Mouse (Mus musculus) natural killer cell, adult 2 months (primary cell): ENCODE measurements around the gene Sema6d.

ENCODE experiments used
- DNase-seq, 2 experiments: peaks; one replicate each; pipeline ENCODE4 v3.0.0; 2022; ENCODE audit warnings: low spot score in 2 of 2

Sema6d gene

DNA sequence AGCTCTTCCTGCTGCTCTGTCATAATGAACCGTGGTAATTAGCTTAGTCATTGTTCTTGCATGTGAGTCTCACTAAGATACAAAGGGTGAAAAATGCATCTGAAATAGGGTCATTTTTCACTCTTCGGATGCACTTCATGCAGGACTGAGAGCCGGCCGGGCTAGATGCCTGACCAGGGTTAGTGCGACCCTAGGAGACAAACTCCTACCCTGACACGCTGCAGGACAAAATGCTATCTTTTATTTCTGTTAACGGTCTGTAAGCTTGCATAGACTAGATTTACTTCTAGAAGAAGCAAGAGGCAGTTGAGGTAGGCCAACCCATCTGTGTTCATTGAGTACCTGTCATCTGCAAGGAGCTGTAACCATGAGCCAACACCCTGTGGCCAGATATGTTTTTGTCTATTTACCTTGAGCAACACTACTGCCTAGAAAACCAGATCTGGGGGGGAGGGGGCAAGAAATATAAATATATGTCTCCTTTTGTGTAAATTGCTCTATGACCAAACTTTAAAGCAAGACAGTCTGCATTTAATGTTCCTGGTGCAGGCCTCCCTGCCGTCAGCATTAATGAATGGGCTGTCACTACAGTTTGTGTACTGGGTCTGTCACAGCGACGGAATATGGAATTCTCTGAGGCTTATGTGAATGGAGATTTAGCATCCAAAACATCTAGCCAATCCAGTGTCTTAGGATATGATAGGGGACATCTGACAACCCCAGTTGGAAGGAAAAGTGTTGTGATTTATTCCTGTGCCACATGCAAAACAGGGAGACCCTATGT, 523.1 kb downstream of the Sema6d start:
- DNase-seq, result no peak

DNA sequence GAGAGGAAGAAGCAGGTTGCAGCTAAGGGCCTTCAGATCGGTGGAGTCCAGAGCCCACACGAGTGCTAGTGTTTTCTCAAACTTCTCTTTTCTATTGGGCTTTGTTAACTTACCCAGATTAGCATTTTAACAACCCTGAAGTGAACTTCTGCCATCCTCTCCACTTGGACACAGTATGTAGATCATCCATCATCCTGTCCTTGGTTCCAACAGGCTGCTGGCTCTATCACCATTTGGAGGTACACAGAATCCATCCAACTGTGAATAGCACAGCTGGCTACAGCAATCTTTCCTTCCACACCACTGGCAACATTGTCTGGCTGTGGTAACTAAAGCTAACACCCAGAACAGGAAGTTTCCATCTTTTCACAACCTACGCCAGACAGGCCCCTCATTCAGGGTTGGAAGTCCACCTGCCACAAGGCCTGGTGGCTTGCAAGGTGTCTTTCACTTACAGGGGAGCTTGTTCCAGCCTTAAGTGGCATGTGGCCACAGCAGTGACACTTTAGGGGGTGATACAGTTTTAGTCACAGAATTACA, 524.0 kb downstream of the Sema6d start:
- no peak for DNase-seq

DNA sequence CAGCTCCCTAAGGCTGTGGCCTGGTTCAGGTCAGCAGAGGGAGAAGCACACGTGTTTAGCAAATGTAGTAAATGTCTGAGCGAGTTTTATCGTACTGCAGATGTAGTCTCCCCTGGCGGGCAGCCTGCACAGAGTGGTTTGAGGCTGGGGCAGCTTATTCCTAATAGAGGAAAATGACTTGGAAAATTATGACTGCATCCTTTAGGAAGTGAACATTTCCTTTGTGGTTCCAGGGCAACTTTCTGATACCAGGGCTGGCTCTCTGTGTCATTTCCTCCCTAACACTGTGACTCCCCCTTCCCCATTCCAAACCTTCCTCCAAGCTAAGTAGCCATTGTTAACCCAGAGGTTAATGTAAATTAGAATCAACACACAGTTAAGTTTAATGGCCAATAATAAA, 527.0 kb downstream of the Sema6d start:
- DNase-seq, result no peak

GRCm38 (mm10) chr2:124617440-124617839, 527.7 kb downstream of the Sema6d start:
- DNase-seq, result no peak

- no peak for DNase-seq
Observed at GRCm38 (mm10) chr2:124618091-124618490, 528.3 kb downstream of the Sema6d start.

DNA sequence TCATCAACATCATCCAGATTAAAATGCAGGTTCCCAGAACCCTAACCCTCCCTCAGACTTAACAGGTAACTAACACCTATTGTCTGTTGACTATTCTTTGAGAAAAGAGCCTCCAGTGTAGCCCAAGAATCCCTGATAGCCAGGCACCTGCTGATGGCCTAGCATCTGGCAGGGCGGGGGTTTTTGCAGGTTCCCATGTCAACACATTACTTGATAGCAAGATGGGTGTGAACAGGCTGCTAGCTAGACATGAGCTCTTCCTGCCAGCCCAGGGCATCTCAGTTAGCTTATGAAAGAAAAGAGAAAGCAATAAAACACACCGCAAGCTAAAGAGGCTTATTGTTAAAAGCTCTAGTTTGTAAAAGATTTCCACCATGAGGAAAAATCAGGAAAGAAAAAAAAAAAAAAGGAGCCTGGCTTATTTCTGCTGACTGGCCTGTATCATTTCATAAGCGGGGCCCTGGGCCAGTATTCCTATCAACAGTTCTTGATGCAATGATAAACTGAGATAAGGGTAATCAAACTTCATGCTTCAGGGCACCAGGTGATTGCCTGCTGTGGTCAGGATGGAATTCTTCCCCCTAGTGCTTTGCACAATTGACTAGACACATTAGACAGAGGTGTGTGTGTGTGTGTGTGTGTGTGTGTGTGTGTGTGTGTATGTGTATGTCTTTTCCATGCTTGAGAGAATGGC, 528.9 kb downstream of the Sema6d start:
- DNase-seq, result no peak

- no peak for DNase-seq
Observed at GRCm38 (mm10) chr2:124620470-124620869, 530.7 kb downstream of the Sema6d start.

GRCm38 (mm10) chr2:124621972-124622621, 532.3 kb downstream of the Sema6d start:
- DNase-seq, result no peak

- no peak for DNase-seq
Observed at GRCm38 (mm10) chr2:124624247-124624929, 534.6 kb downstream of the Sema6d start.

GRCm38 (mm10) chr2:124626425-124626824, 536.7 kb downstream of the Sema6d start:
- DNase-seq, result no peak

GRCm38 (mm10) chr2:124627664-124628063, 537.9 kb downstream of the Sema6d start:
- DNase-seq, result no peak

DNA sequence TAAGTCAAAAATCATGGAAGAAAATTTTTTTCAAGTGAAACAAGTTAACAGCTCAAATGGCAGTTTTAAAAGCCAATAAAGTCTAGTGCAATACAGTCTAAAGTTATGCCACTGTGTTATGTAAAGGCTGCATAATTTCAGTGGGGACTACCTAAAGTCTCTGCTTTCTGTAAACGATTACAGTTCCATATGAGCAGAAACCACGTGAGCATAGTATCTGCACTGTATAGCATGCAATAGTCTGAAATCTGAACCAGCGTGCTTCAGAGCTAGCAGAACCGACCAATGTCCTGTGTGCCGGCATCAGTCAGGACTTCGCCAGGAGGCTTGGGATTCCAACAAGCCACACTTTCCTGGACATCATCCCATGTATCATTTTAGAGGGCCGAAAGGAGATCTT, 538.9 kb downstream of the Sema6d start:
- DNase-seq, result no peak

GRCm38 (mm10) chr2:124634400-124634998, 544.7 kb downstream of the Sema6d start:
- no peak for DNase-seq

DNA sequence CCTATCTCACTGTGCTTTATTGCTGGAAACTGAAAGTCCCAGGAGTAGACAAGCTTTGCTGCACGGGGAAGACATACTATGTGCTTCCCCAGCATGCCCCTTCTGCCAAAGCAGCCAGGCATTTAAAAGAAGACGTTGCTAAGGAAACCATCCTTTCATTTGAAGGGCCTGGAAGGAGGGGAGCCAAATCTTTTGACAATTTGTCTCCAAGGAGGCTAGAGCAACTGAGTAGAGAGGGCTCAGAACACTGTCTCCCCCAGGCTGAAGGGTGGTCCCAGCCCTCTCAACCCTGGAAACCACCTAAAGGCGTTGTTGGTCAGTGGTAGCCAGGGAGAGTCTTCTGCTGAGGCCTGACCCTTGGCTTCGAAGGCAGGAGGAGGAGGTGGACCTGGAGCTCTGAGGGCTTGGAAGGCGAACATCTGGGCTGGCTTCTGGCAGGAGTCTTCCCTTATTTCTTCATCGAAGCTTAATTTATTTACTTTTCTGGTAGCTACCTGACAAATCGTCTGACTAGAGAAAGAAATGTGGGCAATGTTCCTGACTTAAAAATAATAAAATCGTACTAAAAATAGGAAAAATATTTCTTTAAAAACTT, 545.6 kb downstream of the Sema6d start:
- DNase-seq, result no peak

DNA sequence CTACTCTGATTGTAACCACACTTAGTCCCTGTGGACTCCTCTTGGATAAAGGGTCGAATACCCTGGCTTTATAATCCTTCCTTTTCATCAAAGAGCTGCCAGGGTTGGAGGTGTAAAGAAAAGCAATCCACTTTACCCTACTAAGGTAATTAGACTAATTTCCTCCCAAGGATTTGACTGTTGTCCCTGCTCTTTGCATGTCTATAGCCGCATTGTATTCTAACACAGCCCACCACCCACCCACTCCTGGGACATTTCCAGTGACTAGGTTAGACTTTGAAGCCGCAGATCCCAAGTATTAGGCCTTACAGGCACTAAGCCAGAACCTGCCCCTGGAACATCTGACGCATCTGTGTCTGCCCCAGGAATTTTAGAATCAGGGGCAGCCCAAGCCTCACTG, 547.3 kb downstream of the Sema6d start:
- DNase-seq, result no peak

DNA sequence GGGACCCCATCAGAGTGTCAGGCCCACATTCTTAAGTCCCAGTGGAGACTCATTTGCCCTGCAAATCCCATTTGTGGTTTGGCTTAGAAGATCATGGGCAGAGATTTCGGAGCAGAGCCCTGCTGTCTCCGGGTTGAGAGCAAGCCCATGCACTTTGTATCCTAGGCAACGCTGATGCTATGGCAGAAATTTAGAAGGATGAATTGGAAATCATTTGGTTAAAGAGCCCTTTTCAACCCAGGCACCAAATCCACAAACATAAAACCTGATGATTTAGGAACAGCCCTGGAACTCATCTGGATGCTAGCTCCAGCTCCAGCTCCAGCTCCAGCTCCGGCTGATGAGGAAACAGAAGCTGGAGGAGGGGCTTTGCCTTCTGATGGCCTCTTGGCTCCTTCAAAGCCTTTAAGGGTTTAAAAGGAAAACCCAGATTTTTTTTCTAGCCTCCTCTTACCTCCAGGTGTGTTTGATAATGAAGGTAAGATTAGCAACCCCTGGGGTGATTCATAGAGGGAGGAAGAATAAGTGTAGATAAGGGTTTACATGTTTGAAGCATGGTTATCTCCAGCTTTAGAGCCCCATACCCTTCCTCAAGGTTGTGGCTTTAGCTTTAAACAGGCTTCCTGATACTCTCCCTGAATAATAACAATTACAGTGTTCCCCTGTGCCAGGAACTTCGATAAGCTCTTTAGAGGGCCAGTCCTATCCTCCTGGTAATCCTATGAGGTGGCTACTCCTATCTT, 549.6 kb downstream of the Sema6d start:
- no peak for DNase-seq

DNA sequence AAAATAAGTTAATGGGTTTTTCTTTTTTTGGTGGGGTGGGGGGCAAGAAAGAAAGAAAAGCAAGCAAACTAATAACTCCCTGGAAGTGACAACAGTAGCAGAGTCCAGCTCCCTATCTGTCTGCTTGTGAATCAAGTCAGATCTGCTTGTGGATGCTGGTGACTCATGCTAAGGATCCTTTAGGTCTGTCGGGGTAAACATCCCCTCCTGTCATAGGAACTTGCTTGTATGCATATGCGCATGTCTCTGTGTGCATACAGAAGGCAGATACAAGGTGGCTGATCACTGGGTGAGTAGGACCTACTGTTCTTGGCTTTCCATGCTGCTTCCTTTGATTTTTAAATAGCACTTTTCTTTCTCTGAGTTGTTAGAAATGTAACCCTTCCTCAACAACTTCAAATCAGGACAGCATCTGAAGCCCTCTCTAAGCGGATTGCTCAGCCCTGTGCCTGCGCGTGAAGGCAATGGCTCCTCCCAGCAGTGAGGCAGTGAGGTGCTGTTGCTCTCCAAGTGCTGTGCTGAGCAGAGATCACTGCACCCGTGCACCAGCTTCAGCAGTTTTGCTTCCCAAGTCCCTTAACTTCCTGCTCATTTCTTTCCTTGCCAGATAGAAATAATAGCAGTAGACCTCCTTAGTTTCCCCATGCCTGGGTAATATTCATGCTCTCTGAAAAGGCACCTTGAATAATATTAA, 550.9 kb downstream of the Sema6d start:
- no peak for DNase-seq

- no peak for DNase-seq
Observed at GRCm38 (mm10) chr2:124641194-124641558, 551.4 kb downstream of the Sema6d start.

DNA sequence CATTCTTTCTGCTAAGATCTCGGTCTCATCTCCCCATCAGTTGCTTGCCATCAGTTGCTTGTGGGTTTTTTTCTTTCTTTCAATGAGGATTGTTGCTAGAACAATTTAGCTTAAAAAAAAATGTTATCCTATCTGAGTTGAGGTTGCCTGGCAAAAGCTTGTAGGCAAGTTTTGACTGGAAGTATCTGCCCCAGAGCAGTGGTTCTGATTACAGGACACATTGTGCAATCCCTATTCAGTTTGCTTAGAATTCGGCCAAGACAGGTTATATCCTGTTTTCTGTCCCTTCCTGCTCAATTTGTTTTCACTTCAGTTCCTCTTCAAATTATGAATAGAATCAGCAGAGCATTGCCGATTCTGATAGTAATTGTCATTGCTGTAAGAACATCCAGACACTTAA, 552.4 kb downstream of the Sema6d start:
- DNase-seq, result no peak

DNA sequence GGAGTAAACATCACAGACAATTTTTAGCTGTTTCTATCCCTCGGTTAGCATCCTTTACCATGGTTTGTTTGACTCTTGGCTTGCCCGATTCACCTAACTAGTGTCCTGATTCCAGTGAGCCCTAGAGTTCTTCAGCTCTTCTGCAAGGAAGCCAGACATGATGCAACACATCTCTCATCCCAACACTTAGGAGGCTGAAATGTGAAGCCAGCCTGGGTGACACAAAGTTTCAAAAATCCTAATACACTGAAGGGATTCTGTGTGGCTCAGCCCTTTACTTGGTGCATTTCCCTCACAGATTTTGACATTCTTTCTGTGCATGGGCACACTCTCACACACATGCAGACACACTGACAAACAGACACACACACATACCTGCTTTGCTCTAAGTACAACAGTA, 560.8 kb downstream of the Sema6d start:
- no peak for DNase-seq
